Mouse (Mus musculus): Measurements from ENCODE around the gene Dgki. TPM values are rescaled to one million over a fixed set of nuclear protein-coding genes. Genes with fewer than 3 reads are reported as not detected.
A peak's percentile ranks its signal among the peaks of the same experiment; 100 is the strongest.

The Dgki gene
- polyA plus RNA-seq, 1 experiment from 2014 or later: 9.6 TPM

DNA sequence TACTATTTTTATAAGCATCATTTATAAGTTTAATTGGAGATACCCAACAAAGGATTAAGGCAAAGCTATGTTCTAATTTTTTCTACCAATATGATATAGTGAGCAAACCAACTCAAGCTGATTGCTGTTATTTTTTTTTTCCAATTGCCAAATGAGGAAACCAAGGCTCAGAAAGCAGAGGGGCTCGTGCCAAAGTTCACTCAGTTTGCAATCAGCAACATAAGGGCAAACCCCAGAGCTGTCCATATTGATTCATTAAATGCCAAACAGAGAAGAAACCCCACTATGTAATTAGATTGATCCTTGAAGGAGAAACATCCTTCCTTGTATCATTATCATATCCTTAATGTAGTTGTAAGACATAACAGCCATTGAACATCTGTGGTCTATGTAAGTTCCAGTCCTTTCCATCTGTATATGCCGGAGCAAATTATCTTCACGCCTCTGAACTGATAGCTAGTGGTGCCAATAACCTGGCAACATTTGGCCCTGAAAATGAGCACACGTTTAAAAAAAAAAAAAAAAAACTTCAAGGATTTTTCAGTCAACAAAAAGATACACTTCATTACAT, 465.2 kb downstream of the Dgki start:
- ATAC-seq (ENCODE audit: low FRiP score): peak; percentile 43; the same call in 1 of the 2 replicates

DNA sequence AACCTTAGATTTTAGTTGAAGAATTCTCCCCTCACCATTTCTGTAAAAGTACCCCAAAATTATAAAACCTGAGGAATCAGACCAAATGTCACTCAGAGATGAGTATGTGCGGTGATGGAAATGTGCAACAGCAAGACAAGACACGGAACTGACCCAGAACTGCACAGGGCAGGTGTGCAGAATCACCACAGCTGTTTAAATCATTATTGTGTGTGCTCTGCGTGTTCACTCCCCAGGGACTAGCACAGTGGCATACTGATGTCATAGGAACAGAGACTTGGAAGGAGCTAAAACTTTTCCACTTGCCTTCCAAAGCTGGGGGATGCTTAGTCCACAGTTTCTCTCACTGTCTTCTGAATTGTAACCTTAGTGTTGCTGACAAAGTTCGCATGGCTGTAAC, 467.3 kb downstream of the Dgki start:
- DNase-seq (ENCODE audit: low spot score): no peak
- 84% methylated on average over 4 of the region's 4 CpGs for WGBS

More for the DNA sequence above, 465.2 kb downstream of the Dgki start:
- Histone ChIP-seq H3K4me1 (replicated peaks; ENCODE audit: control insufficient read depth, insufficient read depth, low read length) (no peaks in the 10 kb centered on the region), H3K4me2 (replicated peaks) (no peak overlapping the region), H3K27me3 (ENCODE audit: control insufficient read depth, insufficient read depth, low read length) (no peaks in the 10 kb centered on the region), H3K4me3 (replicated peaks; ENCODE audit: low read length) (no peak overlapping the region), H3K9ac (no peak overlapping the region), H3K36me3 (replicated peaks; ENCODE audit: control insufficient read depth, insufficient read depth) (no peaks in the 10 kb centered on the region), H3K27ac (no peak overlapping the region), H3K9me3 (ENCODE audit: control insufficient read depth, low read length) (no peaks in the 10 kb centered on the region)
- WGBS: 72% methylated on average over 4 of the region's 4 CpGs
- DNase-seq (ENCODE audit: low spot score): no peak

DNA sequence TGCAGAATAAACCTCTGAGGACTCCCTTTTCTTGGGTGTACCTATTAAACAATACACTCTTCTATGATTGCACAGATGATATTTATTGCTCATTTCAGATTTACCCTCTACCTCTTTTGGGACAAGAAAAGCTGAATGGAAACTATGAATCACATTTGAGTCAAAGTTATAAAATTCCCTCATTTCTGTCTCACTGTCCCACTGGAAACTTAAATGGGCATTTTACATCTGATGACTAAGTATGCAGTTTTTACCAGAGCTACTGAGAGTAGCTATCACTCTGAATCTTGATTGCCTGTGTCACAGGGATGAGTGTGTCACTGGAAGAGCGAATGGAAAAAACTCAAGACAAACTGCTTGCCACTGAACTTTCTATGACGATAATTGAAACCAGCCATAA, 467.8 kb downstream of the Dgki start:
- whole genome bisulfite sequencing: 88% methylated on average over 2 of the region's 2 CpGs
- H3K4me2 ChIP-seq (replicated peaks): no peak overlapping the region
- ATAC-seq (ENCODE audit: low FRiP score) (no peak), DNase-seq (ENCODE audit: low spot score) (no peak)
- H3K4me1 ChIP-seq (replicated peaks; ENCODE audit: control insufficient read depth, insufficient read depth, low read length): no peaks in the 10 kb centered on the region
- no peak overlapping the region for H3K27ac ChIP-seq
- H3K27me3 ChIP-seq (ENCODE audit: control insufficient read depth, insufficient read depth, low read length): no peaks in the 10 kb centered on the region
- H3K4me3 ChIP-seq (replicated peaks; ENCODE audit: low read length): no peak overlapping the region
- no peak overlapping the region for H3K9ac ChIP-seq
- no peaks in the 10 kb centered on the region for H3K9me3 ChIP-seq (ENCODE audit: control insufficient read depth, low read length)
- H3K36me3 ChIP-seq (replicated peaks; ENCODE audit: control insufficient read depth, insufficient read depth): no peaks in the 10 kb centered on the region

More for the DNA sequence above, 467.3 kb downstream of the Dgki start:
- Histone ChIP-seq H3K9ac (no peak overlapping the region), H3K27ac (no peak overlapping the region), H3K4me1 (replicated peaks; ENCODE audit: control insufficient read depth, insufficient read depth, low read length) (no peaks in the 10 kb centered on the region), H3K4me2 (replicated peaks) (no peak overlapping the region), H3K27me3 (ENCODE audit: control insufficient read depth, insufficient read depth, low read length) (no peaks in the 10 kb centered on the region), H3K9me3 (ENCODE audit: control insufficient read depth, low read length) (no peaks in the 10 kb centered on the region), H3K4me3 (replicated peaks; ENCODE audit: low read length) (no peak overlapping the region), H3K36me3 (replicated peaks; ENCODE audit: control insufficient read depth, insufficient read depth) (no peaks in the 10 kb centered on the region)
- ATAC-seq (ENCODE audit: low FRiP score): no peak

DNA sequence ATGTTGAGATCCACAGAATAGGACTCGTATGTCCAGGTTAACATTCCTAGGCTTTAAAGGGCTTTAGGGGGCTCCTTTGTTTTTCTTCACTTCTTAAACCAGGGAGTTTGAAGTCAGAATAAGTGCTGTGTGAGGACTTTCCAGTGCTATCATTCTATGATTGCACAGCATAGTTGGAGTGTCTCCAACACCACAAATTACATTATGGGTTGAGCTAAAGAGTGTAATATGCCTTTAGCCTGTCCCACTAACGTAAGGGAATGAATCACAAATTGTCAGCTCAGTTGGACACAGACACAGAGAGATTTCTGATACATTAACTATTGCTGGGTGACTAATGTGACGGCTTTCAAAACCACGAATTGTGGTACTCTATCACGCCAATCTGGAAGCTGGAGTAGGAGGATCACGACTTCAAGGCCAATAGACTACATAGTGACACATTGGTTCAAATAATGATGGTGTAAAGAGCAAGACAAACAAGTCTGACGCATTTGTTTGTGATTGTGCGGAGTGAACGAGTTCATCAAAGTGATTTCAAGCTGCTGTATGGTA, 469.5 kb downstream of the Dgki start:
- Histone ChIP-seq H3K4me1 (replicated peaks; ENCODE audit: control insufficient read depth, insufficient read depth, low read length) (no peaks in the 10 kb centered on the region), H3K4me2 (replicated peaks) (no peak overlapping the region), H3K27me3 (ENCODE audit: control insufficient read depth, insufficient read depth, low read length) (no peaks in the 10 kb centered on the region), H3K4me3 (replicated peaks; ENCODE audit: low read length) (no peak overlapping the region), H3K9me3 (ENCODE audit: control insufficient read depth, low read length) (no peaks in the 10 kb centered on the region), H3K27ac (no peak overlapping the region), H3K9ac (no peak overlapping the region), H3K36me3 (replicated peaks; ENCODE audit: control insufficient read depth, insufficient read depth) (no peaks in the 10 kb centered on the region)
- WGBS: 74% methylated on average over 9 of the region's 9 CpGs
- DNase-seq (ENCODE audit: low spot score) (no peak), ATAC-seq (ENCODE audit: low FRiP score) (no peak)

DNA sequence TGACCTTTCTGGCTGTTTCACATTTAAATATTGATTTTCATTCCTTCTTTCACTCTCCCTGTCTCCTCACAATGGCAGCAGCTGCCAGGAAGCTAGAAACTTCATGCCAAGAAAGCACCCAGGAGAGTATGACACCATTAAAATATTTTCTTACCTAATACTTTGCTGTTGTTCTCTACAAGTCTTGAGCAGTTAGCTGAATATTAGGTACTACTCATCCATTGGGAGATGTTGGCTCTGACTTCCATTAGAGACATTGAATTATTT, 480.3 kb downstream of the Dgki start:
- no peak overlapping the region for H3K4me3 ChIP-seq (replicated peaks; ENCODE audit: low read length)
- H3K27me3 ChIP-seq (ENCODE audit: control insufficient read depth, insufficient read depth, low read length): no peaks in the 10 kb centered on the region
- no peaks in the 10 kb centered on the region for H3K9me3 ChIP-seq (ENCODE audit: control insufficient read depth, low read length)
- ATAC-seq (ENCODE audit: low FRiP score): no peak
- peak overlapping the region; percentile 71 for H3K27ac ChIP-seq
- H3K36me3 ChIP-seq (replicated peaks; ENCODE audit: control insufficient read depth, insufficient read depth): no peaks in the 10 kb centered on the region
- H3K4me1 ChIP-seq (replicated peaks; ENCODE audit: control insufficient read depth, insufficient read depth, low read length): peaks cover 5% of the 10 kb centered on the region; the same call in 1 of the 2 replicates
- H3K9ac ChIP-seq: no peak overlapping the region
- DNase-seq (ENCODE audit: low spot score): no peak
- H3K4me2 ChIP-seq (replicated peaks): no peak overlapping the region

DNA sequence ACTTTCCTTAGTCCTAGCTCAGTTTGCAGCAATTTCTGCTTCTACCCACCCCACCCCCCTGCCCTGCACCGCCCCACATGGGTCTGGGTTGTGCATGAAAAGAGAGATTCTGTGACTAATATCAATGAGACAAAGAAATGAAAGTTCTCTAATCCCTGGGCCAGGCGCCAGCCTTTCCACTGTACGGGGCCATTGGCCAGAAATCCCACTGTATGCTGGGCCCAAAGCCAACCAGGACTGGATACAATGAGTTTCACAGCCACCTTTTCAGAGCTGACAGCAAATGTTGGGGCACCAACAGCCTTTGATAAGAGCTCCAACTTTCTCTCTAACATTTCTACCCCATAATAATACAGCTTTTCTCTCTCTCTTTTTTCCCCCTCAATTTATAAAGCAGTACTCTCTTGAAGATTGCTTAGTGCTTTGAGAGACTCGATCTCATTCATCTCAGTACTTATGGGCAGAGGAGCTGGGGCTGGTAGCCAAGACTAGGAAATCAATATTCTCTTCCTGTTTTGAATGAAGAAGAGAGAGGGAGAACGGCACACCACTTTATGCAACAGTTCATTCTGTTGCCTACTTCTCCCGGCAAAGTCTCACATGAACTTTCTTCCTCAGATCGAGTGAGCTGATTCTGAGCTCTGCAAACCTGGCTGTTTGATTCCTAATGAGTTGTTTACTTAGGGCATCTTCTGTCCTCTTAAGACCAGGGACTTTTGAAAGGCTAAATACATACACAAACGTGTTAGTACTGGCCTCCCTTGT, 480.8 kb downstream of the Dgki start:
- Histone ChIP-seq H3K27ac (peak overlapping the region; percentile 71), H3K9ac (no peak overlapping the region), H3K4me2 (replicated peaks) (no peak overlapping the region), H3K9me3 (ENCODE audit: control insufficient read depth, low read length) (no peaks in the 10 kb centered on the region), H3K27me3 (ENCODE audit: control insufficient read depth, insufficient read depth, low read length) (no peaks in the 10 kb centered on the region), H3K4me3 (replicated peaks; ENCODE audit: low read length) (no peak overlapping the region), H3K36me3 (replicated peaks; ENCODE audit: control insufficient read depth, insufficient read depth) (no peaks in the 10 kb centered on the region), H3K4me1 (replicated peaks; ENCODE audit: control insufficient read depth, insufficient read depth, low read length) (peaks cover 5% of the 10 kb centered on the region; the same call in 1 of the 2 replicates)
- 32% methylated on average over 8 of the region's 8 CpGs for WGBS
- DNase-seq (ENCODE audit: low spot score) (peak; percentile 88), ATAC-seq (ENCODE audit: low FRiP score) (peak; percentile 97)

DNA sequence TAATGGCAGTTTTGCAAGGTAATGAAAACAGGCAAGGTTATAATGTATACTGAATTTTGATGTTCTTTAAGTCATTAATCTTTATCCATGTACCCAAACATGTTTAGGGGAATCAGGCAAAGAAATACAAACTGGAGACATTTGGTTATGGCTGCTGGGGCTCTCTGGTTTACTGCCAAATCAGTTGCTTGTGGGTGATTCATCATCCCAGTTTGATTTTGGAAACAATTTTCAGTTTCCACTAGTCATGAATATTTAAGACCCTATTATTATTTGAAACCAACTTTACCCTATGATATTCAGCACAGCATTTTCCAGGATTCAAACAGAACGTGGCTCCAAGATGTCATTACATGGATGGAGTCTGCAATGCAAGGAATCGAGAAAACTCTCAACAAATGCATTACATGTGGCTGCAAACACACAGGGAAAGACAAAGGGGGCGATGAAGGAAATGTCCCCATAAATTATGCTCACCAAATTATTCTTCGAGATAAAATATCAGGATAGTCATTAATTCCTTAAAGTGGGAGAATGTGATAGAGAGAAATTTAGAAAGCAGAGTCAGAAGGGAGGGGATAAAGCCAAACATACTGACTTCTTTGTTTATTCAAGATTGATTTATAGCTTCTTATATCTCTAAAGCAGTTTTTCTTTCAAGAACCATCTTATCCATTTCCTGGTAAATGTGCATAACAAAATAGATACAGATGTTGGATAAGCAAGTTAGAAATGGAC, 481.5 kb downstream of the Dgki start:
- DNase-seq (ENCODE audit: low spot score) (no peak), ATAC-seq (ENCODE audit: low FRiP score) (no peak)
- Histone ChIP-seq H3K4me1 (replicated peaks; ENCODE audit: control insufficient read depth, insufficient read depth, low read length) (peaks cover 5% of the 10 kb centered on the region; the same call in 1 of the 2 replicates), H3K36me3 (replicated peaks; ENCODE audit: control insufficient read depth, insufficient read depth) (no peaks in the 10 kb centered on the region), H3K4me2 (replicated peaks) (no peak overlapping the region), H3K27me3 (ENCODE audit: control insufficient read depth, insufficient read depth, low read length) (no peaks in the 10 kb centered on the region), H3K4me3 (replicated peaks; ENCODE audit: low read length) (no peak overlapping the region), H3K9me3 (ENCODE audit: control insufficient read depth, low read length) (no peaks in the 10 kb centered on the region), H3K9ac (no peak overlapping the region), H3K27ac (peak overlapping the region; percentile 71)
- 53% methylated on average over 4 of the region's 4 CpGs for WGBS

DNA sequence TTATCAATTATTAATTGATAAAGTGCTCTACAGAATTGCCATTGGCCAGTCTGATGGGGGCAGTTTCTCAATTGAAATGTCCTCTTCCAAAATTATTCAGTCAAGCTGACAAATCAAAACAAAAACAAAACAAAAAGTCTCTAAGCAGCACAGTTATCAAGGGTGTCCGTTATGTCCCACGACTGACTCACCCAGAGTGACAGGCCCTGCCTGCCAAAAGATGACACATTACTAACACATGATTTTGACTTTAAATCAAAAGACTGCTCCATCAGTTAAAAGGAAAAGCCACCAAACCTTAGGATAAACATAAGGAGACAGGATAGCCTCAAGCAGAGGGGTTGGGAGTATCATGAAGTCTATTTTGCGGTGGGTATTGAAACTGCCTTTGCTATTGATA, 483.3 kb downstream of the Dgki start:
- H3K4me1 ChIP-seq (replicated peaks; ENCODE audit: control insufficient read depth, insufficient read depth, low read length): peaks cover 5% of the 10 kb centered on the region; the same call in 1 of the 2 replicates
- H3K4me2 ChIP-seq (replicated peaks): no peak overlapping the region
- no peaks in the 10 kb centered on the region for H3K27me3 ChIP-seq (ENCODE audit: control insufficient read depth, insufficient read depth, low read length)
- DNase-seq (ENCODE audit: low spot score) (no peak), ATAC-seq (ENCODE audit: low FRiP score) (no peak)
- no peak overlapping the region for H3K27ac ChIP-seq
- 93% methylated on average over 3 of the region's 3 CpGs for WGBS
- H3K9me3 ChIP-seq (ENCODE audit: control insufficient read depth, low read length): no peaks in the 10 kb centered on the region
- H3K9ac ChIP-seq: no peak overlapping the region
- H3K4me3 ChIP-seq (replicated peaks; ENCODE audit: low read length): no peak overlapping the region
- H3K36me3 ChIP-seq (replicated peaks; ENCODE audit: control insufficient read depth, insufficient read depth): no peaks in the 10 kb centered on the region

DNA sequence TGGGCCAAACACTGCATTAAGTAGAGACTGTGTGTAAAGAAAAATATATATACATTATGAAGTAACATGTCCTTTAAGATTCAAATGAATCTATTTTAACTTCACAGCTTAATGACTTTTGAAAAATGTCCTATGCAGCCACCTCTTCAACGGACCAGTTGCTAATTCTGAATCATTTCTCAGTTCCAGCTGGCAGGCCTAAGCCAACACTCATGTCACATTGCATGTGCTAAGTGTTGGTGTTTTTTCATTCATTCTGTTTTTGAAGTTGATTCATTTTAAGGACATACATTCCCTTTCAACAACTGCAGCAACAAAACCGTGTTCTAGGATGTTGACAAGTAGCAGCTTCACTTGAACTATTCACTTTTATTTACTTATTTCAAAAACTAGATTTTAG, 484.0 kb downstream of the Dgki start:
- H3K27me3 ChIP-seq (ENCODE audit: control insufficient read depth, insufficient read depth, low read length): no peaks in the 10 kb centered on the region
- WGBS: 85% methylated on average over 2 of the region's 2 CpGs
- H3K9ac ChIP-seq: no peak overlapping the region
- H3K4me2 ChIP-seq (replicated peaks): no peak overlapping the region
- no peaks in the 10 kb centered on the region for H3K36me3 ChIP-seq (replicated peaks; ENCODE audit: control insufficient read depth, insufficient read depth)
- DNase-seq (ENCODE audit: low spot score) (no peak), ATAC-seq (ENCODE audit: low FRiP score) (no peak)
- no peaks in the 10 kb centered on the region for H3K9me3 ChIP-seq (ENCODE audit: control insufficient read depth, low read length)
- no peak overlapping the region for H3K27ac ChIP-seq
- peaks cover 6% of the 10 kb centered on the region for H3K4me1 ChIP-seq (replicated peaks; ENCODE audit: control insufficient read depth, insufficient read depth, low read length)
- H3K4me3 ChIP-seq (replicated peaks; ENCODE audit: low read length): no peak overlapping the region
